Mouse (Mus musculus) left cerebral cortex, postnatal 14 days (tissue): ENCODE results near the gene Tdpoz3. TPM values are rescaled to one million over a fixed set of nuclear protein-coding genes. Genes with fewer than 3 reads are reported as not detected.
A peak's percentile ranks its signal among the peaks of the same experiment; 100 is the strongest.
"Not testable (repeated sequence)": the region's sequence is repeated elsewhere in the genome, so short reads cannot be mapped to it uniquely, and the experiment has no call there.

Experiments
- DNase-seq, 2 experiments: peaks; one replicate each; pipeline ENCODE4 v3.0.0; 2021 to 2022; ENCODE audit warnings: low spot score in 2 of 2, mixed read lengths in 1 of 2
- intact Hi-C: fragments of 180-260 bp; cut with DNase I; formaldehyde crosslinking; loops from one replicate; pipeline ENCODE4 v1.15.1; 2025
- long read RNA-seq, 2 experiments: library from polyadenylated mRNA; stranded (forward); transcript quantifications; one replicate each; pipeline ENCODE4 v2.0.0; 2021
- total RNA-seq, 2 experiments: library from RNA; stranded (reverse); gene quantifications; 2 replicates each; pipeline ENCODE4 v1.2.3; 2021

Gene Tdpoz3
- not detected for total RNA-seq
- long read RNA-seq, experiment 1: 0 reads
- long read RNA-seq, experiment 2: 0 reads

DNA sequence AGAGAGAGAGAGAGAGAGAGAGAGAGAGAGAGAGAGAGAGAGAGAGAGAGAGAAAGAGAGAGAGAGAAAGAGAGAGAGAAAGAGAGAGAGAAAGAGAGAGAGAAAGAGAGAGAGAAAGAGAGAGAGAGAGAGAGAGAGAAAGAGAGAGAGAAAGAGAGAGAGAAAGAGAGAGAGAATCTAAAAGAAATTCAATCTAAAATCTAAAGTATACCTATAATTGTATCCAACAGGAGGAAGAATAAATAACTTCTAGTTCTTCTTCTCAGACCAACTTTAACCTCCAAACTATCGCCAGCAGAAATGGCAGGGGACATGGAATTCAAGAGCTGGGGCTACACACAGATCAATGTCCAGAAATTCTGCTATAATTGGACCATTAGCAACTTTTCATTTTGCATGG is at the start of gene Tdpoz3:
Tdpoz3 (plus strand) TSS at position 301 of the 400 bp plus-strand sequence.
- intact Hi-C loops, DNase-seq: not testable (repeated sequence)

DNA sequence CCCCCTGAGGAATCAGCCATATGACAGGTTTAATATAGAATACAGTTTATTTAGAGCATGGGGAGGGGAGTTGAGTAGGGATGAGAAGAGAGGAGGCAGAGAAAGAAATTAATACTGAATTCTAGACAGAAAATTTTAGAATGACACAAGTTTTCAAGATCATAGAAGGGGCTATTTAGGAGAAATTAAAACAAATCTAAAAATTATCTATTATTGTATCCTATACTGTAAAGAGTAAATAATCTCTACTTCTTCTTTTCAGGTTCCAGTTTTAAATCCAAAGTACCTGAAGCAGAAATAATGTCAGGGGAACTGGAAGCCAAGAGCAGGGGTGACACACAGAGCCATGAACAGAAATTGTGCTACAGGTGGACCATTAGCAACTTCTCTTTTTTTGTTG is 29.7 kb upstream of the Tdpoz3 start, which contains the start of gene Tdpoz4:
Tdpoz4 (plus strand) TSS at position 301 of the 400 bp plus-strand sequence.
- intact Hi-C loops, DNase-seq: not testable (repeated sequence)

- intact Hi-C loops: not testable (repeated sequence)
Observed at GRCm38 (mm10) chr3:93813341-93813740, 12.5 kb upstream of the Tdpoz3 start.

GRCm38 (mm10) chr3:93858957-93859356 is 33.1 kb downstream of the Tdpoz3 start:
- intact Hi-C loops, DNase-seq: not testable (repeated sequence)

More at GRCm38 (mm10) chr3:93813341-93813740, 12.5 kb upstream of the Tdpoz3 start:
- peak in 1 of 2 experiments; percentile 3 for DNase-seq

GRCm38 (mm10) chr3:93870635-93871034 is 44.8 kb downstream of the Tdpoz3 start:
- intact Hi-C loops, DNase-seq: not testable (repeated sequence)

Other genes with a start within 250 kb of the Tdpoz3 start
- gene Tdpoz2, start 173.3 kb upstream of the Tdpoz3 start, total RNA-seq: not detected
- not detected for gene Tdpoz1, start 149.7 kb upstream of the Tdpoz3 start, total RNA-seq
- gene Gm37596, start 132.9 kb upstream of the Tdpoz3 start, total RNA-seq: not detected
- gene Gm5773, start 53.0 kb upstream of the Tdpoz3 start, total RNA-seq: not detected
- not detected for gene Tdpoz4, start 29.6 kb upstream of the Tdpoz3 start, total RNA-seq
- gene Gm9117, start 117.5 kb downstream of the Tdpoz3 start, total RNA-seq: not detected
- not detected for gene Tdpoz5, start 135.3 kb downstream of the Tdpoz3 start, total RNA-seq
- not detected for gene Gm9125, start 228.9 kb downstream of the Tdpoz3 start, total RNA-seq
- not detected for gene Gm10697, start 246.6 kb downstream of the Tdpoz3 start, total RNA-seq